Mouse (Mus musculus) hindbrain, embryonic 16.5 days (tissue): Measurements from ENCODE around the gene Cse1l. TPM values are rescaled to one million over a fixed set of nuclear protein-coding genes. Genes with fewer than 3 reads are reported as not detected.
A peak's percentile ranks its signal among the peaks of the same experiment; 100 is the strongest.

Experiments used
- ATAC-seq: fragments of 200-750 bp; cut with Nextera tagmentation; 2 replicates; pipeline ENCODE4 v1.8.0; 2017; ENCODE audit warnings: moderate TSS enrichment, moderate library complexity
- H3K27ac ChIP-seq: fragments of 300-500 bp; sonication (generic); 2 replicates; pipeline ENCODE4 v1.5.1; 2014; ENCODE audit warnings: low read depth, mild to moderate bottlenecking, control low read depth, low read length, moderate library complexity
- H3K27me3 ChIP-seq: fragments of 300-500 bp; sonication (generic); replicated peaks from 2 replicates; pipeline ENCODE4 v1.6.1; 2014; ENCODE audit warnings: low read length; ENCODE audit not compliant: control insufficient read depth, insufficient read depth
- H3K36me3 ChIP-seq: fragments of 300-500 bp; sonication (generic); 2 replicates; pipeline ENCODE4 v1.6.1; 2014; ENCODE audit warnings: mild to moderate bottlenecking, low read length, moderate library complexity, mixed read lengths; ENCODE audit not compliant: control insufficient read depth, insufficient read depth
- H3K4me1 ChIP-seq: fragments of 300-500 bp; sonication (generic); 2 replicates; pipeline ENCODE4 v1.6.1; 2014; ENCODE audit warnings: low read depth, low read length; ENCODE audit not compliant: control insufficient read depth, insufficient read depth
- H3K4me2 ChIP-seq: fragments of 300-500 bp; sonication (generic); 2 replicates; pipeline ENCODE4 v1.6.1; 2014; ENCODE audit warnings: mild to moderate bottlenecking, low read length, control low read depth, moderate library complexity
- H3K4me3 ChIP-seq: fragments of 300-500 bp; sonication (generic); 2 replicates; pipeline ENCODE4 v1.5.1; 2014; ENCODE audit warnings: mild to moderate bottlenecking, low read length, control low read depth, moderate library complexity
- H3K9ac ChIP-seq: fragments of 300-500 bp; sonication (generic); 2 replicates; pipeline ENCODE4 v1.6.1; 2014; ENCODE audit warnings: low read depth, mild to moderate bottlenecking, control low read depth, low read length, moderate library complexity
- H3K9me3 ChIP-seq: fragments of 300-500 bp; sonication (generic); 2 replicates; pipeline ENCODE4 v1.6.1; 2014; ENCODE audit warnings: mild to moderate bottlenecking, low read length, moderate library complexity; ENCODE audit not compliant: control insufficient read depth
- WGBS: fragments of 180-500 bp; shearing (Covaris S2); extraction: QIAGEN DNeasy Blood & Tissue Kit; methylation state at CpG from one replicate; pipeline ENCODE4 v1.1.7; 2014; 5-methylcytosine and 5-hydroxymethylcytosine counted together
- polyA plus RNA-seq: library from polyadenylated mRNA; unstranded; fragments of >200 nt; fragmentation: Nextera tagmentation; extraction: Ambion mirVana; gene quantifications from 2 replicates; pipeline ENCODE4 v1.2.1, GENCODE M21; 2015

The Cse1l gene
- polyA plus RNA-seq, 1 experiment from 2014 or later = 90.8 TPM

GRCm38 (mm10) chr2:166977490-166977889 is 71.7 kb downstream of the Cse1l start:
- Histone ChIP-seq H3K36me3 (no peaks in the 10 kb centered on the region), H3K27ac (no peak overlapping the region), H3K4me2 (no peak overlapping the region), H3K27me3 (no peaks in the 10 kb centered on the region), H3K9ac (no peak overlapping the region), H3K4me1 (peaks cover 16% of the 10 kb centered on the region), H3K4me3 (no peak overlapping the region), H3K9me3 (no peaks in the 10 kb centered on the region)
- WGBS = 69% methylated on average over 3 of the region's 3 CpGs
- ATAC-seq = no peak

DNA sequence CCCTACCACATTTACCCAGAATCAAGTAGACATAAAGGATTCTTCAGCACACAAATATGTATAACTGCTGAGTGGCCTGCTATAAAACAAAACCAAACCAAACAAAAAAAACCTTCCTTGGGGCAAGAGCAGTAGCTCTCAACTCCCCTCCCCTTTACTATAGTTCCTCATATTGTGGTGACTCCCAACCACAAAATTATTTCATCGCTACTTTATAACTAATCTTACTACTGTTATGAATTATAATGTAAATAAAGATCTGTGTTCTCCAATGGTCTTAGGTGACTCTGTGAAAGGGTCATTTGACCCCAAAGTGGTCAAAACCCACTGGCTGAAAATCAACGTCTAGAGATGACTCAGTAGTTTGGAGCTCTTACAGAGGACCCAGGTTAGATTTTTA is 74.3 kb downstream of the Cse1l start:
- Histone ChIP-seq H3K9ac (no peak overlapping the region), H3K27ac (no peak overlapping the region), H3K4me2 (no peak overlapping the region), H3K27me3 (no peaks in the 10 kb centered on the region), H3K36me3 (no peaks in the 10 kb centered on the region), H3K4me3 (no peak overlapping the region), H3K9me3 (no peaks in the 10 kb centered on the region), H3K4me1 (peaks cover 9% of the 10 kb centered on the region; the same call in 1 of the 2 replicates)
- no peak for ATAC-seq
- WGBS = 86% methylated on average over 2 of the region's 2 CpGs

GRCm38 (mm10) chr2:166983351-166983894 is 77.6 kb downstream of the Cse1l start:
- 89% methylated on average over 4 of the region's 4 CpGs for WGBS
- Histone ChIP-seq H3K9ac (no peak overlapping the region), H3K4me1 (no peaks in the 10 kb centered on the region), H3K27ac (no peak overlapping the region), H3K36me3 (no peaks in the 10 kb centered on the region), H3K9me3 (no peaks in the 10 kb centered on the region), H3K27me3 (no peaks in the 10 kb centered on the region), H3K4me2 (no peak overlapping the region), H3K4me3 (no peak overlapping the region)
- ATAC-seq = no peak

DNA sequence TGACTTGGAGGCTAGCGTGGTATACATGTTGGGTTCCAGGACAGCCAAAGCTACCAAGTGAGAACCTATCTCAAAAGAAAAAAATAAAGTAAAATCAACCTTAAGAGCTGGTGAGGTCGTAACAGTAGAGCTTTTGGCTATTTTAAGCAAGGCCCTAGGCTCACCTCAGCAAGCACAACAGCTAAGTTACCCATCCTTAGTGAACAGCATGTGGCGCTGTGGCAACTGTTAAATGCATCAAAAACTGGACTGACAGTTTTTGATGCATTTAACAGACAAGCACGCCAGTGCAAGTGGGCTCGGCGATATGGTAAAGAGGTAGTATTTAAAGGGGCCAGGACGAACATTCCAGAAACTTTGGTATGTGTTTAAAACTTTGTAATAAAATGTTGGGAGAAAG is 85.0 kb downstream of the Cse1l start:
- no peaks in the 10 kb centered on the region for H3K36me3 ChIP-seq
- 87% methylated on average over 7 of the region's 7 CpGs for WGBS
- no peak for ATAC-seq

DNA sequence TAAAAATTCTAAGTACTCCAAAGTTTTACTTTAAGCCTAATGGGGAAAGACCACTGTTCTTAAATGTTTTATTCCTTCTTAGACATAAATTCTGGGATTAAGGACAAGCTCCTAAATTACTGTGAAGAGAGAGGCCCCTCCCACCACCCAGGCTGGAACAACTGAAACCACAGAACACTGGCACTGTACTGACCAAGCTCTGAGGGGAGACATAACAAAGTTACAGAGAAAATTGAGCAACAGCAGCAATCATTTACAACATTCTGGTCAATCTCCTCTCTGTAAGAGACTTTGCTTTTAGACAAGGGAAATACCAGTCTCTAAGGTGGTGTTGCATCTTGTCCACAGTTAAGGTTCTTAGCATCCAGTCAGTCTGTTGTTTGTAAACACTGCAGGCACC is 86.1 kb downstream of the Cse1l start:
- Histone ChIP-seq H3K9me3 (no peaks in the 10 kb centered on the region), H3K4me3 (no peak overlapping the region), H3K27me3 (no peaks in the 10 kb centered on the region), H3K4me1 (peaks cover 20% of the 10 kb centered on the region), H3K27ac (no peak overlapping the region), H3K4me2 (no peak overlapping the region), H3K36me3 (no peaks in the 10 kb centered on the region), H3K9ac (no peak overlapping the region)
- ATAC-seq = no peak

More for the DNA sequence above, 85.0 kb downstream of the Cse1l start:
- no peak overlapping the region for H3K4me3 ChIP-seq
- no peaks in the 10 kb centered on the region for H3K9me3 ChIP-seq
- no peak overlapping the region for H3K4me2 ChIP-seq
- no peaks in the 10 kb centered on the region for H3K27me3 ChIP-seq
- H3K27ac ChIP-seq = no peak overlapping the region
- H3K4me1 ChIP-seq = peaks cover 15% of the 10 kb centered on the region
- H3K9ac ChIP-seq = no peak overlapping the region

GRCm38 (mm10) chr2:166995021-166995795 is 89.4 kb downstream of the Cse1l start:
- Histone ChIP-seq H3K9me3 (no peaks in the 10 kb centered on the region), H3K4me2 (peak overlapping the region; percentile 58), H3K4me1 (peaks cover 20% of the 10 kb centered on the region), H3K36me3 (no peaks in the 10 kb centered on the region), H3K27me3 (no peaks in the 10 kb centered on the region), H3K9ac (peak overlapping the region; percentile 96), H3K27ac (peak overlapping the region; percentile 97), H3K4me3 (peak overlapping the region; percentile 93)
- peak; percentile 22; the same call in 1 of the 2 replicates for ATAC-seq
- 5% methylated on average over 28 of the region's 28 CpGs for WGBS

Other genes with a start within 250 kb of the Cse1l start
- gene Prex1, start 192.2 kb upstream of the Cse1l start, polyA plus RNA-seq = 27.3 and 32.5 TPM in 2 replicates
- gene Trp53rkb, start 113.5 kb upstream of the Cse1l start, polyA plus RNA-seq = 7.3 and 7.8 TPM in 2 replicates
- 4.2 and 5.3 TPM in 2 replicates for gene Arfgef2, start 100.5 kb upstream of the Cse1l start, polyA plus RNA-seq
- 104 and 113 TPM in 2 replicates for gene Stau1, start 90.3 kb downstream of the Cse1l start, polyA plus RNA-seq
- 34.9 and 38.1 TPM in 2 replicates for gene Ddx27, start 109.2 kb downstream of the Cse1l start, polyA plus RNA-seq
- 6.8 and 7.6 TPM in 2 replicates for gene Znfx1, start 157.0 kb downstream of the Cse1l start, polyA plus RNA-seq